Mouse (Mus musculus) embryonic facial prominence, embryonic 14.5 days (tissue): ENCODE measurements around the gene Setd5. TPM values are rescaled to one million over a fixed set of nuclear protein-coding genes. Genes with fewer than 3 reads are reported as not detected.

Source experiments
- ATAC-seq: fragments of 200-750 bp; cut with Nextera tagmentation; 2 replicates; pipeline ENCODE4 v1.8.0; 2017; ENCODE audit warnings: low read depth, moderate number of reproducible peaks, moderate TSS enrichment
- DNase-seq: peaks from one replicate; pipeline ENCODE4 v3.0.0-alpha.2; 2015; ENCODE audit warnings: low spot score
- H3K27ac ChIP-seq: fragments of 300-500 bp; sonication (generic); replicated peaks from 2 replicates; pipeline ENCODE4 v1.5.1; 2014; ENCODE audit warnings: low read depth, mild to moderate bottlenecking, low read length, moderate library complexity
- H3K27me3 ChIP-seq: fragments of 300-500 bp; sonication (generic); replicated peaks from 2 replicates; pipeline ENCODE4 v1.6.1; 2014; ENCODE audit warnings: low read length; ENCODE audit not compliant: control insufficient read depth, insufficient read depth
- H3K36me3 ChIP-seq: fragments of 300-500 bp; sonication (generic); 2 replicates; pipeline ENCODE4 v1.6.1; 2014; ENCODE audit warnings: low read length, mixed read lengths; ENCODE audit not compliant: control insufficient read depth, insufficient read depth
- H3K4me1 ChIP-seq: fragments of 300-500 bp; sonication (generic); 2 replicates; pipeline ENCODE4 v1.6.1; 2014; ENCODE audit warnings: antibody characterized with exemption, low read length; ENCODE audit not compliant: control insufficient read depth, insufficient read depth
- H3K4me2 ChIP-seq: fragments of 300-500 bp; sonication (generic); 2 replicates; pipeline ENCODE4 v1.6.1; 2014; ENCODE audit warnings: low read depth, mild to moderate bottlenecking, low read length, moderate library complexity, mixed read lengths
- H3K4me3 ChIP-seq: fragments of 300-500 bp; sonication (generic); 2 replicates; pipeline ENCODE4 v1.5.1; 2014; ENCODE audit warnings: low read depth, mild to moderate bottlenecking, low read length
- H3K9ac ChIP-seq: fragments of 300-500 bp; sonication (generic); 2 replicates; pipeline ENCODE4 v1.6.1; 2014; ENCODE audit warnings: low read depth, mild to moderate bottlenecking, low read length, moderate library complexity, mixed read lengths
- H3K9me3 ChIP-seq: fragments of 300-500 bp; sonication (generic); 2 replicates; pipeline ENCODE4 v1.6.1; 2016; ENCODE audit warnings: low read length; ENCODE audit not compliant: control insufficient read depth
- WGBS: fragments of 180-500 bp; shearing (Covaris S2); extraction: QIAGEN DNeasy Blood & Tissue Kit; methylation state at CpG from one replicate; pipeline ENCODE4 v1.1.7; 2014; 5-methylcytosine and 5-hydroxymethylcytosine counted together
- polyA plus RNA-seq: library from polyadenylated mRNA; unstranded; fragments of >200 nt; fragmentation: Nextera tagmentation; extraction: Ambion mirVana; gene quantifications from 2 replicates; pipeline ENCODE4 v1.2.1, GENCODE M21; 2014

Gene Setd5
- polyA plus RNA-seq, 1 experiment from 2014 or later, result 81.5 TPM

- WGBS, result 87% methylated on average over 3 of the region's 3 CpGs
- Histone ChIP-seq H3K4me3 (no peak overlapping the region), H3K27ac (no peak overlapping the region), H3K27me3 (no peaks in the 10 kb centered on the region), H3K4me1 (no peaks in the 10 kb centered on the region), H3K4me2 (no peak overlapping the region), H3K36me3 (peaks cover 98% of the 10 kb centered on the region), H3K9me3 (no peaks in the 10 kb centered on the region), H3K9ac (no peak overlapping the region)
- ATAC-seq (no peak), DNase-seq (no peak)
These were observed 12.0 kb upstream of the Setd5 start for GRCm38 (mm10) chr6:113065186-113065585.

DNA sequence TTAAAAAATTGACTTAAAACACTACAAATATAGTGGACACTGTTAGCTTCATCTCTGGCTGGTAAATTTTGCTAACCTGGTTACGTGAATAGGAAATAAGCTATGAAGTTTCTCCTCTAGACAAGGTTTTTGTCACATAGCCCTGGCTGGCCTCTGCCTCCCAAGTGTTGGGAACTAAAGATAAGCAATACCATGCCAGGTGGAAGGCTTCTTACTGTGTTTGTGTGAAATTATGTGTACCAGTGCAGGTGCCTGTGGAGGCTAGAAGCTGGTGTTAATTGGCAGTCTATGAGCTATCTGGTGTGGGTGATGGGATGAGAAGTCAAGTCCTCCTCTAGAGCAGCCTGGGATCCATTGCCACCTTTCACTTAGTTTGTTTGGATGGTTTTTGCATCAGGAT lies 8.0 kb upstream of the Setd5 start:
- ATAC-seq, result no peak
- no peak overlapping the region for H3K4me2 ChIP-seq
- DNase-seq, result no peak
- WGBS, result 100% methylated on average over 1 of the region's 1 CpGs
- no peak overlapping the region for H3K4me3 ChIP-seq
- no peak overlapping the region for H3K9ac ChIP-seq
- peaks cover 7% of the 10 kb centered on the region for H3K4me1 ChIP-seq
- no peak overlapping the region for H3K27ac ChIP-seq
- H3K36me3 ChIP-seq, result peaks cover 62% of the 10 kb centered on the region
- H3K9me3 ChIP-seq, result no peaks in the 10 kb centered on the region
- H3K27me3 ChIP-seq, result no peaks in the 10 kb centered on the region

- 21% methylated on average over 3 of the region's 3 CpGs for WGBS
- peak overlapping the region; percentile 99 for H3K9ac ChIP-seq
- peak overlapping the region; percentile 98 for H3K4me3 ChIP-seq
- no peak for ATAC-seq
- no peaks in the 10 kb centered on the region for H3K9me3 ChIP-seq
- peak overlapping the region; percentile 66 for H3K4me2 ChIP-seq
- no peaks in the 10 kb centered on the region for H3K27me3 ChIP-seq
- peak; percentile 44 for DNase-seq
- H3K36me3 ChIP-seq, result peaks cover 1% of the 10 kb centered on the region; the same call in 1 of the 2 replicates
- peaks cover 24% of the 10 kb centered on the region for H3K4me1 ChIP-seq
- H3K27ac ChIP-seq, result peak overlapping the region; percentile 100
These were observed 1.9 kb upstream of the Setd5 start for GRCm38 (mm10) chr6:113075261-113075660.

GRCm38 (mm10) chr6:113076012-113076685 lies 1.0 kb upstream of the Setd5 start:
- ATAC-seq, result peak; percentile 89
- peak overlapping the region; percentile 98 for H3K4me3 ChIP-seq
- under 1% methylated on average over 22 of the region's 55 CpGs for WGBS

DNA sequence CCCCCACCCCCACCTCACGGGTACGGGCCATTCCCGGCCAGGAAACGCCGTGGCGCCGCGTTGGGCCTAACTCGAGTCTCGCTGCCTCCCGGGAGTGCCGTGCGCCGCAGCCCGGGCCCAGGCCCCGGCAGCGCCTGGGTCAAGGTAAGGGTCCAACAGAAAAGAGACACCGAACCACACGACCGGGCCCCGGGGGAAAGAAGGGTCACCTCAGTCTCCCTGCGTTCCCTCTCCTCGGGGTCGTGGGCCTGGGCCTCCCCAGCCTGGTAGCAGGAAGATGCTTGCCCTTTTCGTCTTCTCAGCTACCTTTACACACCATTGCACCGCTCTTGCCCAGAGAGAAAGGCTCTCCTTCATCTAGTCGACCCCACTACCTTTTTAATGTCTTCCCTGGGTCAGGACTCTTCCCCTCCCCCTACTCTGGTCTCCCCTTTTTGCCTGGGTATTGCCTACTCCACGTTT lies 435 bp downstream of the Setd5 start:
- no peak for ATAC-seq
- Histone ChIP-seq H3K27ac (peak overlapping the region; percentile 100), H3K4me3 (peak overlapping the region; percentile 98), H3K4me2 (peak overlapping the region; percentile 89), H3K9ac (peak overlapping the region; percentile 99), H3K9me3 (no peaks in the 10 kb centered on the region), H3K36me3 (no peaks in the 10 kb centered on the region), H3K27me3 (no peaks in the 10 kb centered on the region), H3K4me1 (peaks cover 28% of the 10 kb centered on the region)
- DNase-seq, result peak; percentile 19
- 0% methylated on average over 25 of the region's 28 CpGs for WGBS

More at GRCm38 (mm10) chr6:113076012-113076685, 1.0 kb upstream of the Setd5 start:
- Histone ChIP-seq H3K9ac (peak overlapping the region; percentile 99), H3K36me3 (no peaks in the 10 kb centered on the region), H3K4me2 (peak overlapping the region; percentile 66), H3K27me3 (no peaks in the 10 kb centered on the region), H3K27ac (peak overlapping the region; percentile 100), H3K4me1 (peaks cover 24% of the 10 kb centered on the region), H3K9me3 (no peaks in the 10 kb centered on the region)
- DNase-seq, result peak; percentile 99

DNA sequence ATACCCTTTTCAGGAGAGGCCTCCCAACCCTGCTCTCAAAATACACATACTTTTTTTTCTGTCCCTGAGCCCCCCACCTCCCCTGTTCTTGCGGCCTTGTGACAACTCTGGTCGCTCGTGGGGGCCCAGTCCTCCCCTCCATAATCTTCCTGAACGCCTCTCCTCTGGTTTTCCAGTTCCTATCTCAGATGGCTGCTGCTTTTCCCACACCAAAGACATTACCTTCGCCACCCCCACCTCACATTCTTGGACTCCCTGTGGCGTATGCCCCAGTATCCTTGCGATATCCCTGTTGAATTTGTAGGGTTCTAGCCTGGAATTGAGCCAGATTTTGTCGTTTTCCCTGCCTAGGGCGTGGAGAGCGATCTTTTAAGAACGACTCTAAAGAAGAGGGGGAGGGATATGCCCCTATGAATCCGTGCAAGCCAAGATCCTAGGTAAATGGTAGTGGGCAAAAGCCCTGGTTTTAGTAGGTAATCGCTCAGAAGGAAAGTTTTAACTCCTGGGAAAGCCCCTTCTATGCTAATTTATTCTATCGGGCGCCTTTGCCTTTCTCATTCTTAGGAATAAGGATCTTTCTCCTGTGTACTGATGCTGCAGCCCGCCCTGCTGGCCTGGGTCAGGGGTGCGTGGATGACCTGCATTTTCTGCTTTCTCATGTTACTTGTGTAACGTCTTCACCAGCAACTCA lies 1.0 kb downstream of the Setd5 start:
- Histone ChIP-seq H3K4me2 (peak overlapping the region; percentile 89), H3K27ac (peak overlapping the region; percentile 100)
- peak; percentile 42 for DNase-seq

DNA sequence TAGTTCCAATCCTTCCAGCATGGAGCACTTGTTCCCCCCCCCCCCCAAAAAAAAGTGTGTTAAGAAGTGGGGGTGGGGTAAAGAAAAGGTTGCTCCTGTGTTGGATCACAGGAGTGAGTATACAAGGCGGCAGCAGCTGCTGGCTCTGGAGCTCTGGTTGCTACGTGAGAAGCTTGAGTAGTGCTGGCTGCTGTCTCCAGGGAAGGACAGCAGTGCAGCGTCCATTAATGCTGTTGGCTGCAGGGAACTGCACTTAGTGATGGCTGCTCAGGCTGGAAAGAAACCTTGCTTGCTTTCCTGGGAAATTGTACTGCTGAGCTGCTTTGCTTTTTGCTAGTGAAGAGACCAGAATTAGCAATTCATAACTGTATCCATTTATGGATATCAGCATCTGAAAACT lies 2.3 kb downstream of the Setd5 start:
- Histone ChIP-seq H3K36me3 (no peaks in the 10 kb centered on the region), H3K9ac (peak overlapping the region; percentile 99), H3K27ac (peak overlapping the region; percentile 59), H3K27me3 (no peaks in the 10 kb centered on the region), H3K4me1 (peaks cover 21% of the 10 kb centered on the region), H3K4me2 (peak overlapping the region; percentile 89), H3K4me3 (peak overlapping the region; percentile 98), H3K9me3 (no peaks in the 10 kb centered on the region)
- 3% methylated on average over 3 of the region's 3 CpGs for WGBS
- ATAC-seq (no peak), DNase-seq (peak; percentile 90)

More for the DNA sequence above, 1.0 kb downstream of the Setd5 start:
- no peaks in the 10 kb centered on the region for H3K27me3 ChIP-seq
- no peaks in the 10 kb centered on the region for H3K9me3 ChIP-seq
- no peak for ATAC-seq
- peak overlapping the region; percentile 99 for H3K9ac ChIP-seq
- WGBS, result under 1% methylated on average over 18 of the region's 18 CpGs
- H3K36me3 ChIP-seq, result no peaks in the 10 kb centered on the region
- peak overlapping the region; percentile 98 for H3K4me3 ChIP-seq
- peaks cover 28% of the 10 kb centered on the region for H3K4me1 ChIP-seq

- Histone ChIP-seq H3K9me3 (no peaks in the 10 kb centered on the region), H3K9ac (no peak overlapping the region), H3K4me1 (peaks cover 14% of the 10 kb centered on the region), H3K27me3 (no peaks in the 10 kb centered on the region), H3K36me3 (no peaks in the 10 kb centered on the region), H3K4me3 (no peak overlapping the region), H3K27ac (0 out of 2 replicates have a peak overlapping the region, but pooled peaks have one; percentile 1), H3K4me2 (peak overlapping the region; percentile 3; the same call in 1 of the 2 replicates)
- 15% methylated on average over 6 of the region's 6 CpGs for WGBS
- ATAC-seq, result no peak
- peak; percentile 36 for DNase-seq
These were observed 5.1 kb downstream of the Setd5 start for GRCm38 (mm10) chr6:113082229-113082628.
